ENCODE assay signal across 9 mouse cellular contexts in the genomic region with DNA sequence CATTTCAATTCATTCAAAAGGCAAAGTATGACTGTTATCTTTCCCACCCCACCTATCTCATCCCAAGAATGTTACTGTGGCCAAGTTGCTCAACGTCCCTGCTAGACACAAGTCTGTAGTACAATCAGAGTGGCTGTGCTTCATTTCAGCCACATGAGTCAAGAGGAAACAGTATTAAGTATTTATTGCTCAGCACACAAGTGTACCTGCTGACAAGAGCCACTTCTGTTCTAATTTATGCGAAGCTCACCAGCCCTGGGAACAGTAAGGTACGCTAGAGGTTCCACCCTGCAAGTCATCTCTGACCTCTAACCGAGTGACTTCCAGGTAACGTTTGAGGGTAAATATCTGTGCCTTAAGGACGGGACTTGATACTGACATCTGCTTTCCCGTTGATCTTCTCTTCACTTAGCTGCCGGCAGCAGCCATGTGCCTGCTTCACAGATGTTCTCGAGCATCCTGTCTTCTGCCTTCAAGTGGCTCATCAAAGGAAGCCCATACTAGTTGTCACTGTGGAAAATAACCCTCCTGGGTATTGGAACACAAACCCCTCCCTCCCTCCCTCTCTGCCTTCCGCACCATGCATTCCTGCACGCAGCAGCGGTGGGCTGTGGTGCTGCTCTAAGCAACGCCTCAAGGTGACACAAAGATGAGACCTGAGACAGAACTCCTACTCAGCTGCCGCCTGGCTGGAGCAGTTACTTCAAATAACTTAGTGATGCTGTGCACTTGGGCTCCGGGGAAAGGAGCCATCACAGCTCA. TPM values are rescaled to one million over a fixed set of nuclear protein-coding genes. Genes with fewer than 3 reads are reported as not detected.
DNase-seq lines count a peak whose midpoint lies in the region; ATAC-seq and TF ChIP-seq lines count a peak whose summit lies in the region.
"Had no signal": no experiment of that assay in that cellular context is flagged by ENCODE, and none has a peak within 500 bp of the region (broad histone marks: within the 10 kb centered on the region; RNA-seq: fewer than 3 reads in every experiment).

No protein-coding gene starts in this region.

- ATAC-seq in kidney, embryonic 14.5 days (ENCODE audit: low FRiP score, low TSS enrichment) = no peak
- peak; percentile 33 for ATAC-seq in forebrain, embryonic 14.5 days
- no peak for ATAC-seq in liver, postnatal 0 days
- peak; percentile 18; the same call in 1 of the 2 replicates for ATAC-seq in stomach, embryonic 16.5 days (ENCODE audit: insufficient read depth, low FRiP score)

- peak overlapping the region; percentile 38 for H3K4me2 ChIP-seq in kidney, embryonic 14.5 days (replicated peaks; ENCODE audit: low read depth, low read length)
- peak overlapping the region; percentile 15; the same call in 1 of the 2 replicates for H3K4me2 ChIP-seq in forebrain, embryonic 14.5 days (ENCODE audit: low read length)
- H3K4me2 ChIP-seq in liver, postnatal 0 days (ENCODE audit: low read depth, low read length) = 0 out of 2 replicates have a peak overlapping the region, but pooled peaks have one; percentile 28
- H3K4me2 ChIP-seq in stomach, embryonic 16.5 days (ENCODE audit: low read depth, low read length) = peak overlapping the region; percentile 27; the same call in 1 of the 2 replicates

- peaks cover 36% of the 10 kb centered on the region for H3K4me1 ChIP-seq in kidney, embryonic 14.5 days (ENCODE audit: control insufficient read depth, insufficient read depth, low read length)
- peaks cover 14% of the 10 kb centered on the region for H3K4me1 ChIP-seq in forebrain, embryonic 14.5 days (ENCODE audit: control insufficient read depth, insufficient read depth, low read length)
- no peaks in the 10 kb centered on the region for H3K4me1 ChIP-seq in liver, postnatal 0 days (ENCODE audit: insufficient read depth)
- H3K4me1 ChIP-seq in stomach, embryonic 16.5 days (ENCODE audit: control insufficient read depth, insufficient read depth, low read length) = peaks cover 13% of the 10 kb centered on the region; the same call in 1 of the 2 replicates

- H3K36me3 ChIP-seq in kidney, embryonic 14.5 days (ENCODE audit: control insufficient read depth, insufficient read depth, low read length) = no peaks in the 10 kb centered on the region
- H3K36me3 ChIP-seq in forebrain, embryonic 14.5 days (ENCODE audit: control insufficient read depth, insufficient read depth, low read length) = no peaks in the 10 kb centered on the region
- no peaks in the 10 kb centered on the region for H3K36me3 ChIP-seq in liver, postnatal 0 days (replicated peaks; ENCODE audit: insufficient read depth, low read length)
- H3K36me3 ChIP-seq in stomach, embryonic 16.5 days (ENCODE audit: control insufficient read depth, insufficient read depth, low read length) = no peaks in the 10 kb centered on the region

- H3K9me3 ChIP-seq in kidney, embryonic 14.5 days (ENCODE audit: control insufficient read depth, low read length) = no peaks in the 10 kb centered on the region
- no peaks in the 10 kb centered on the region for H3K9me3 ChIP-seq in forebrain, embryonic 14.5 days (replicated peaks; ENCODE audit: control insufficient read depth, low read length)
- no peaks in the 10 kb centered on the region for H3K9me3 ChIP-seq in liver, postnatal 0 days (ENCODE audit: low read length)
- no peaks in the 10 kb centered on the region for H3K9me3 ChIP-seq in stomach, embryonic 16.5 days (replicated peaks; ENCODE audit: control insufficient read depth, low read length)

- no peak for DNase-seq in kidney, adult 18-20 months
- no peak for DNase-seq in forebrain, embryonic 14.5 days (ENCODE audit: low spot score)
- DNase-seq in liver, postnatal 0 days = no peak
- DNase-seq in left cerebral cortex, adult 11 months (ENCODE audit: low spot score) = no peak
- no peak for DNase-seq in cerebellum, adult 18-20 months
- DNase-seq in adrenal gland, postnatal 14 days = no peak

- no peak overlapping the region for H3K27ac ChIP-seq in kidney, embryonic 14.5 days (ENCODE audit: low read depth, low read length)
- no peak overlapping the region for H3K27ac ChIP-seq in forebrain, embryonic 14.5 days (ENCODE audit: low read depth, low read length)
- H3K27ac ChIP-seq in liver, postnatal 0 days (ENCODE audit: low read depth) = no peak overlapping the region
- no peak overlapping the region for H3K27ac ChIP-seq in stomach, embryonic 16.5 days (ENCODE audit: low read length)

- TF ChIP-seq CTCF in liver, postnatal 0 days (IDR thresholded peaks at IDR 0.05; ENCODE audit: low read depth) = no peak

- 11% methylated on average over 15 of the region's 15 CpGs for WGBS in kidney, embryonic 14.5 days
- WGBS in forebrain, embryonic 14.5 days = 16% methylated on average over 15 of the region's 15 CpGs
- 23% methylated on average over 15 of the region's 15 CpGs for WGBS in liver, postnatal 0 days (ENCODE audit: insufficient replicate concordance)
- WGBS in stomach, embryonic 16.5 days = 25% methylated on average over 15 of the region's 15 CpGs

- H3K9ac ChIP-seq in kidney, embryonic 14.5 days (ENCODE audit: low read depth, low read length) = no peak overlapping the region
- no peak overlapping the region for H3K9ac ChIP-seq in forebrain, embryonic 14.5 days (ENCODE audit: low read length)
- no peak overlapping the region for H3K9ac ChIP-seq in liver, postnatal 0 days (replicated peaks)
- H3K9ac ChIP-seq in stomach, embryonic 16.5 days (ENCODE audit: low read length) = no peak overlapping the region

- peak overlapping the region; percentile 10; the same call in 1 of the 2 replicates for H3K4me3 ChIP-seq in kidney, embryonic 14.5 days (ENCODE audit: low read length)
- H3K4me3 ChIP-seq in forebrain, embryonic 14.5 days (ENCODE audit: low read depth, low read length) = no peak overlapping the region
- H3K4me3 ChIP-seq in liver, postnatal 0 days (ENCODE audit: low read depth, low read length) = no peak overlapping the region
- H3K4me3 ChIP-seq in stomach, embryonic 16.5 days (replicated peaks; ENCODE audit: low read length) = no peak overlapping the region

- no peaks in the 10 kb centered on the region for H3K27me3 ChIP-seq in kidney, embryonic 14.5 days (ENCODE audit: control insufficient read depth, insufficient read depth, low read length)
- H3K27me3 ChIP-seq in forebrain, embryonic 14.5 days (replicated peaks; ENCODE audit: control insufficient read depth, insufficient read depth, low read length) = no peaks in the 10 kb centered on the region
- H3K27me3 ChIP-seq in liver, postnatal 0 days (ENCODE audit: insufficient read depth, low read length) = no peaks in the 10 kb centered on the region
- H3K27me3 ChIP-seq in stomach, embryonic 16.5 days (ENCODE audit: control insufficient read depth, insufficient read depth, low read length) = no peaks in the 10 kb centered on the region

- no peak for TF ChIP-seq EP300 in liver, postnatal 0 days (IDR thresholded peaks at IDR 0.05; ENCODE audit: low read depth)

RNA-seq across cellular contexts. Expression of a gene that starts 36.4 kb away (rescaled TPM):
- 20.7 and 30.0 TPM in 2 replicates for polyA plus RNA-seq in kidney, embryonic 14.5 days (2014; fragmentation: Nextera tagmentation; extraction: Ambion mirVana)
- 23.7 and 24.0 TPM in 2 replicates for polyA plus RNA-seq in forebrain, embryonic 14.5 days (2014; fragmentation: Nextera tagmentation; extraction: Ambion mirVana)
- polyA plus RNA-seq in liver, postnatal 0 days (2015; fragmentation: Nextera tagmentation; extraction: Ambion mirVana) = 1.7 and 2.5 TPM in 2 replicates
- 8.6 and 9.4 TPM in 2 replicates for polyA plus RNA-seq in stomach, embryonic 16.5 days (2015; fragmentation: Nextera tagmentation; extraction: Ambion mirVana)
- 61.9 and 62.4 TPM in 2 replicates for total RNA-seq in adrenal gland, postnatal 14 days (2021)
- total RNA-seq: MEL had no signal

Comparison
In these comparisons a context has a peak if more than half of its experiments do, and no peak if none do; other contexts are left out.
1. ATAC-seq: peak in forebrain, embryonic 14.5 days (single experiment) and stomach, embryonic 16.5 days (single experiment); none in kidney, embryonic 14.5 days (single experiment) and liver, postnatal 0 days (single experiment).
2. Peak in every context shown above with its lines, with median percentiles within 50 percentile points of each other: H3K4me2 ChIP-seq.